Mouse (Mus musculus) limb, embryonic 14.5 days (tissue): ENCODE measurements at regions not wholly inside any gene's neighbourhood (a gene's known extent, or its start where the extent isn't known, plus 50 kb on each side); places are given as distances from the start of the nearest gene placed in this dataset.

Experiments
- ATAC-seq: fragments of 200-750 bp; cut with Nextera tagmentation; 2 replicates; pipeline ENCODE4 v1.8.0; 2017; ENCODE audit warnings: low read depth, moderate number of reproducible peaks, moderate TSS enrichment; ENCODE audit not compliant: low FRiP score
- DNase-seq: peaks from one replicate; pipeline ENCODE4 v3.0.0-alpha.2; 2015; ENCODE audit warnings: low spot score
- H3K27ac ChIP-seq: fragments of 300-500 bp; sonication (generic); replicated peaks from 2 replicates; pipeline ENCODE4 v1.5.1; 2014; ENCODE audit warnings: low read depth, mild to moderate bottlenecking, low read length, moderate library complexity, mixed read lengths
- H3K27me3 ChIP-seq: fragments of 300-500 bp; sonication (generic); 2 replicates; pipeline ENCODE4 v1.6.1; 2014; ENCODE audit warnings: low read length, mixed read lengths; ENCODE audit not compliant: control insufficient read depth, insufficient read depth
- H3K36me3 ChIP-seq: fragments of 300-500 bp; sonication (generic); 2 replicates; pipeline ENCODE4 v1.6.1; 2014; ENCODE audit warnings: mild to moderate bottlenecking, low read length, moderate library complexity, mixed read lengths; ENCODE audit not compliant: control insufficient read depth, insufficient read depth
- H3K4me1 ChIP-seq: fragments of 300-500 bp; sonication (generic); 2 replicates; pipeline ENCODE4 v1.6.1; 2014; ENCODE audit warnings: antibody characterized with exemption, low read length, mixed read lengths; ENCODE audit not compliant: control insufficient read depth, insufficient read depth
- H3K4me2 ChIP-seq: fragments of 300-500 bp; sonication (generic); replicated peaks from 2 replicates; pipeline ENCODE4 v1.6.1; 2014; ENCODE audit warnings: low read depth, mild to moderate bottlenecking, low read length, moderate library complexity; ENCODE audit not compliant: severe bottlenecking
- H3K4me3 ChIP-seq: fragments of 300-500 bp; sonication (generic); replicated peaks from 2 replicates; pipeline ENCODE4 v1.5.1; 2014; ENCODE audit warnings: low read length
- H3K9ac ChIP-seq: fragments of 300-500 bp; sonication (generic); 2 replicates; pipeline ENCODE4 v1.6.1; 2014; ENCODE audit warnings: mild to moderate bottlenecking, low read depth, low read length, moderate library complexity; ENCODE audit not compliant: severe bottlenecking
- H3K9me3 ChIP-seq: fragments of 300-500 bp; sonication (generic); 2 replicates; pipeline ENCODE4 v1.6.1; 2016; ENCODE audit warnings: low read length; ENCODE audit not compliant: control insufficient read depth
- POLR2A ChIP-seq: fragments of 200-500 bp; IDR thresholded peaks from 2 replicates; pipeline ENCODE4 v1.8.0; 2012; ENCODE audit warnings: inconsistent platforms, mild to moderate bottlenecking, moderate library complexity, borderline replicate concordance; ENCODE audit not compliant: insufficient read depth, insufficient read length; ENCODE audit errors: extremely low read depth
- WGBS: fragments of 180-500 bp; shearing (Covaris S2); extraction: QIAGEN DNeasy Blood & Tissue Kit; methylation state at CpG from one replicate; pipeline ENCODE4 v1.1.7; 2014; 5-methylcytosine and 5-hydroxymethylcytosine counted together

GRCm38 (mm10) chr17:55262638-55263037, 182.5 kb upstream of the St6gal2 start:
- no peak for ATAC-seq

GRCm38 (mm10) chr17:55276541-55276940, 168.6 kb upstream of the St6gal2 start:
- no peak overlapping the region for H3K4me2 ChIP-seq
- H3K9me3 ChIP-seq = no peaks in the 10 kb centered on the region
- no peaks in the 10 kb centered on the region for H3K4me1 ChIP-seq
- no peak overlapping the region for H3K4me3 ChIP-seq
- TF ChIP-seq POLR2A = no peak
- no peak overlapping the region for H3K27ac ChIP-seq
- no peak overlapping the region for H3K9ac ChIP-seq
- ATAC-seq = no peak
- H3K36me3 ChIP-seq = no peaks in the 10 kb centered on the region
- no peaks in the 10 kb centered on the region for H3K27me3 ChIP-seq
- no peak for DNase-seq
- 65% methylated on average over 1 of the region's 1 CpGs for WGBS

More at GRCm38 (mm10) chr17:55262638-55263037, 182.5 kb upstream of the St6gal2 start:
- no peak for DNase-seq
- H3K9me3 ChIP-seq = no peaks in the 10 kb centered on the region
- H3K4me1 ChIP-seq = no peaks in the 10 kb centered on the region
- H3K36me3 ChIP-seq = no peaks in the 10 kb centered on the region
- H3K4me2 ChIP-seq = no peak overlapping the region
- H3K9ac ChIP-seq = no peak overlapping the region
- H3K27me3 ChIP-seq = no peaks in the 10 kb centered on the region
- no peak for TF ChIP-seq POLR2A
- WGBS = 83% methylated on average over 2 of the region's 2 CpGs
- H3K4me3 ChIP-seq = no peak overlapping the region
- H3K27ac ChIP-seq = no peak overlapping the region

DNA sequence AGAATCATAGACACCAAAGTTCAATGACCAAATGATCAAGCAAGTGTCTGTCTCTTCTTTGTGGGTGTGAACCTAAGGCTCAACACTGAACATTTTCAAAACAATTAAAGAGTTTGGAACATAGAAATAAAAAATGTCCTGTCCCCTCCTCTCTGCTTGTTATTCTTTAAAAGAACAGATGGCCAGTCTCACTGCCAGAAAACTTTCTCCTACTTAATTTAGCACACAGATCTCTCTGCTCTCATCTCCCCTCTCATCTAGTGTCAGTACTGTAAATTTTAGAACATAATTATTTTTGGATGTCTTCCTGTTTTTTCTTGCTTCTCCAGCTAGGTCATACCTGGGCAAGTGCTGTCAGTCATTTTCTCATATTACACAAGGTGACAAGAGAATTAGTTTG, 163.9 kb upstream of the St6gal2 start:
- TF ChIP-seq POLR2A = no peak
- Histone ChIP-seq H3K4me1 (no peaks in the 10 kb centered on the region), H3K4me2 (no peak overlapping the region), H3K9ac (no peak overlapping the region), H3K9me3 (no peaks in the 10 kb centered on the region), H3K27ac (no peak overlapping the region), H3K27me3 (no peaks in the 10 kb centered on the region), H3K4me3 (no peak overlapping the region), H3K36me3 (no peaks in the 10 kb centered on the region)
- ATAC-seq (no peak), DNase-seq (no peak)

DNA sequence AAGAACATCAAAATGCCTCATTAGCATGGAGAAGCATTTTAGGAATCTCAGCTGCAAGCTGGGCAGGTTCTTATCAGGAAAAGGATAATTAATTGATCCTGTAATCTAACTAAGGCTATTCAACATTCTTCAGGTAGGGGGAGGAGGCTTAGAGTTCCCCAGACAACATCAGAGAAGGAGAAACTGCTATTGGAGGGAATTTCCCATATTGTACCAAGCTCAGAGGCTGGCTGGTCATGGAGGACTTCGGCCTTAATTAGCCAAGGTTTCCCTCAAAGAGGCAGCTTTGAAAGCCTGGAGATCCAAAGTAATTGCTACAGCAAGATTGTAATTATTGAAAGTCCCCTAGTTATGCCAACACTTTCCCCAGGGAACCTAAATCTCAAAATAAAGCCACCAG, 156.6 kb upstream of the St6gal2 start:
- no peak for TF ChIP-seq POLR2A
- Histone ChIP-seq H3K9me3 (no peaks in the 10 kb centered on the region), H3K36me3 (no peaks in the 10 kb centered on the region), H3K4me2 (no peak overlapping the region), H3K27ac (no peak overlapping the region), H3K27me3 (no peaks in the 10 kb centered on the region), H3K4me1 (no peaks in the 10 kb centered on the region), H3K4me3 (no peak overlapping the region), H3K9ac (no peak overlapping the region)
- 77% methylated on average over 1 of the region's 1 CpGs for WGBS
- no peak for ATAC-seq
- no peak for DNase-seq

- H3K4me1 ChIP-seq = no peaks in the 10 kb centered on the region
- no peak overlapping the region for H3K9ac ChIP-seq
- H3K4me2 ChIP-seq = no peak overlapping the region
- DNase-seq = no peak
- TF ChIP-seq POLR2A = no peak
- H3K9me3 ChIP-seq = no peaks in the 10 kb centered on the region
- H3K4me3 ChIP-seq = no peak overlapping the region
- H3K27me3 ChIP-seq = no peaks in the 10 kb centered on the region
- H3K27ac ChIP-seq = no peak overlapping the region
- WGBS = 84% methylated on average over 2 of the region's 2 CpGs
- H3K36me3 ChIP-seq = no peaks in the 10 kb centered on the region
- no peak for ATAC-seq
Observed at GRCm38 (mm10) chr17:55292656-55293055, 152.5 kb upstream of the St6gal2 start.

DNA sequence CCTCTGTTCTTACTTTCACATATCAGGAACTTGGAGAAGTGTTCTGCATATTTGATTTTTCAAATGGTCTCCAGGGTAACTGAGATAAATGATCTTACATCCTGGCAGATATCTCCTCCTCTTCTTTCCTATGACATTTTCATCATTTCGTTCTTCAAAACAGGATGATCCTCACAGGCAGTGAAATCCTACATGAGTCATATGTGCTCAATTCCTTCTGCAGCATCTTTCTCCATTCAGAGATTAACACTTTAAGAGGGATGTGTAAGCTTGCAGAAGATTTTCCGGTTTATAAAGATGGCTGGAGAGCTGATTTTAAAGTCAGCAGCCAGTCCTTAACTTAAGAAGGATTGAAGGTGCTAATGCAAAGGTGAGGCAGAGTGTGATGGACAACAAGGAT, 148.5 kb upstream of the St6gal2 start:
- no peaks in the 10 kb centered on the region for H3K9me3 ChIP-seq

More for the DNA sequence above, 148.5 kb upstream of the St6gal2 start:
- Histone ChIP-seq H3K4me3 (no peak overlapping the region), H3K27ac (no peak overlapping the region), H3K36me3 (no peaks in the 10 kb centered on the region), H3K4me1 (no peaks in the 10 kb centered on the region), H3K9ac (no peak overlapping the region), H3K27me3 (no peaks in the 10 kb centered on the region), H3K4me2 (no peak overlapping the region)
- no peak for DNase-seq
- ATAC-seq = no peak
- no peak for TF ChIP-seq POLR2A
- 74% methylated on average over 2 of the region's 2 CpGs for WGBS
